Mouse (Mus musculus): ENCODE measurements around the gene Nup133. TPM values are rescaled to one million over a fixed set of nuclear protein-coding genes. Genes with fewer than 3 reads are reported as not detected.

Gene Nup133
- polyA plus RNA-seq, 1 experiment from 2014 or later, result 22.3 TPM

GRCm38 (mm10) chr8:123857361-123857760 lies 91.7 kb downstream of the Nup133 start:
- peaks cover 19% of the 10 kb centered on the region for H3K27me3 ChIP-seq
- no peaks in the 10 kb centered on the region for H3K9me3 ChIP-seq
- WGBS, result 70% methylated on average over 3 of the region's 3 CpGs
- ATAC-seq (ENCODE audit: low read depth), result no peak
- no peaks in the 10 kb centered on the region for H3K36me3 ChIP-seq
- no peak overlapping the region for H3K27ac ChIP-seq (replicated peaks)
- peak overlapping the region; percentile 89 for H3K4me2 ChIP-seq
- peaks cover 12% of the 10 kb centered on the region for H3K4me1 ChIP-seq (replicated peaks)
- no peak overlapping the region for H3K9ac ChIP-seq
- no peak overlapping the region for H3K4me3 ChIP-seq

DNA sequence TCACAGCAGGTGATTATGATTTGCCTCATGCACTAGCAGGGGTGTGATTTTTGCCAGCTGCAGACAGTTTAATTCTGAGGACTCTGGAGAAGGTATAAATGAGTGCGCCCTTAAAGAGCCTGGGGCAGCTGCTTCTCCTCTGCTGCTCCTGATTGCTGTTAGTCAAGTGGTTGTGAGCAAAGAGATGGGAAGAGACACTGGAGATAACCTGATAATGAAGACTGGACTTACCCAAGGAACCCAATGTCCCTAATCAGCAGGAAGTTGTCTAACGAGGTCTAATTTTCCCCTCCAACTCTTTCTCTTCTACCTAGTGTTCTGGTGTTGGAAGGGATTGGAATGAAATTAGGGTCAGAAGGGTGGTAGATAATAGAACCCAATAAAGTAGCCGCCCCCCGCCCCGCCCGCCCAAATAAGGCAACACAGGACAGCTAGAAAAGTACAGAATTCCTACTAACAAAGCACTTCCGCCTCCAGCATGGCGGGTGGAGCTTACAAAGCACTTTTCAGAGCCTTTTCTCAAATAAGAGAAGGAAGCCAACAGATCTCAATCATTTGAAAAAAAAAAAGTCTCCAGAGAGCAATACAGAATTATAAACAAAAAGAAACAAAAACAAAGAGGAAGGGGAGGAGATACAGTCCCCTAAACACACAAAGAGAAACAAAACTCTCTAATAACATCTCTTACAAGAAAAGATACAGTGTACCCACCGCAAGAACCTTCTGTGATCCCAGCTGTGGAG lies 94.2 kb downstream of the Nup133 start:
- no peak for ATAC-seq (ENCODE audit: low read depth)
- Histone ChIP-seq H3K27me3 (no peaks in the 10 kb centered on the region), H3K27ac (replicated peaks) (no peak overlapping the region), H3K9ac (no peak overlapping the region), H3K9me3 (no peaks in the 10 kb centered on the region), H3K4me2 (no peak overlapping the region), H3K4me1 (replicated peaks) (peaks cover 12% of the 10 kb centered on the region), H3K4me3 (no peak overlapping the region), H3K36me3 (no peaks in the 10 kb centered on the region)
- 82% methylated on average over 9 of the region's 9 CpGs for WGBS

GRCm38 (mm10) chr8:123854252-123854651 lies 94.8 kb downstream of the Nup133 start:
- ATAC-seq (ENCODE audit: low read depth), result no peak
- WGBS, result 94% methylated on average over 1 of the region's 1 CpGs
- Histone ChIP-seq H3K4me1 (replicated peaks) (peaks cover 12% of the 10 kb centered on the region), H3K4me3 (no peak overlapping the region), H3K27ac (replicated peaks) (no peak overlapping the region), H3K9me3 (no peaks in the 10 kb centered on the region), H3K36me3 (no peaks in the 10 kb centered on the region), H3K4me2 (no peak overlapping the region), H3K27me3 (no peaks in the 10 kb centered on the region), H3K9ac (no peak overlapping the region)

DNA sequence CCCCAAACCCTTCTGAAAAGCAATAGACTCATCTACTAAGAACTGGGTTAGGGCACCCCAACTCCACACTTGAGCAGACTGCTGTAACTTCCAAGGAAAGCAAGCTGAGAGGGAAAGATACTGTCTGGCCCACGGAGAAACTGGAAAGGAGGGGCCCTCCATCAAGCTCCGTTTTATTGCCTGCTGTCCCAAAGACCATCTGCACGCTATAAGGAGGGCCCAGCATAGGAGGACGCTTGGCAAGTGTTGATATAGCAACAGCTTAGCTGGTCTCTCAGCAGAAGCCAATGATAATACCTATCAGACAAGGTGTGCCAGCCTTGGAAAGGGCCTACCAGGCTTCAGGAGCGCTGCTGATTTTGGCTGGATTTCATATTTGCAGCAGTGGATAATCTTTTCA lies 97.5 kb downstream of the Nup133 start:
- Histone ChIP-seq H3K27ac (replicated peaks) (no peak overlapping the region), H3K4me2 (no peak overlapping the region), H3K27me3 (no peaks in the 10 kb centered on the region), H3K9ac (no peak overlapping the region), H3K36me3 (no peaks in the 10 kb centered on the region), H3K4me1 (replicated peaks) (no peaks in the 10 kb centered on the region), H3K4me3 (no peak overlapping the region), H3K9me3 (no peaks in the 10 kb centered on the region)
- WGBS, result 35% methylated on average over 5 of the region's 5 CpGs
- ATAC-seq (ENCODE audit: low read depth), result no peak

- no peak for ATAC-seq (ENCODE audit: low read depth)
- H3K9ac ChIP-seq, result no peak overlapping the region
- 88% methylated on average over 4 of the region's 4 CpGs for WGBS
- no peak overlapping the region for H3K4me2 ChIP-seq
- no peak overlapping the region for H3K4me3 ChIP-seq
- no peaks in the 10 kb centered on the region for H3K27me3 ChIP-seq
- H3K4me1 ChIP-seq (replicated peaks), result no peaks in the 10 kb centered on the region
- no peaks in the 10 kb centered on the region for H3K9me3 ChIP-seq
- no peaks in the 10 kb centered on the region for H3K36me3 ChIP-seq
- H3K27ac ChIP-seq (replicated peaks), result no peak overlapping the region
Observed at GRCm38 (mm10) chr8:123849352-123849751, 99.7 kb downstream of the Nup133 start.

- WGBS, result 66% methylated on average over 3 of the region's 3 CpGs
- Histone ChIP-seq H3K4me1 (replicated peaks) (no peaks in the 10 kb centered on the region), H3K4me3 (no peak overlapping the region), H3K9ac (no peak overlapping the region), H3K27me3 (no peaks in the 10 kb centered on the region), H3K27ac (replicated peaks) (no peak overlapping the region), H3K9me3 (no peaks in the 10 kb centered on the region), H3K4me2 (no peak overlapping the region), H3K36me3 (no peaks in the 10 kb centered on the region)
- ATAC-seq (ENCODE audit: low read depth), result no peak
Observed at GRCm38 (mm10) chr8:123847546-123847945, 101.5 kb downstream of the Nup133 start.

Other genes with a start within 250 kb of the Nup133 start
- 78.6 and 89.6 TPM in 2 replicates for gene Rab4a, start 143.3 kb downstream of the Nup133 start, polyA plus RNA-seq (2015; fragmentation: Nextera tagmentation; extraction: Ambion mirVana)
- gene Ccsap, start 89.1 kb downstream of the Nup133 start, polyA plus RNA-seq (2015; fragmentation: Nextera tagmentation; extraction: Ambion mirVana), result 4.5 and 4.6 TPM in 2 replicates
- gene Acta1, start 54.5 kb downstream of the Nup133 start, polyA plus RNA-seq (2015; fragmentation: Nextera tagmentation; extraction: Ambion mirVana), result 26.0 and 60.5 TPM in 2 replicates
- gene Abcb10, start 33.9 kb upstream of the Nup133 start, polyA plus RNA-seq (2015; fragmentation: Nextera tagmentation; extraction: Ambion mirVana), result 12.4 and 13.4 TPM in 2 replicates
- gene Taf5l, start 72.1 kb upstream of the Nup133 start, polyA plus RNA-seq (2015; fragmentation: Nextera tagmentation; extraction: Ambion mirVana), result 24.1 and 27.3 TPM in 2 replicates
- gene Urb2, start 72.2 kb upstream of the Nup133 start, polyA plus RNA-seq (2015; fragmentation: Nextera tagmentation; extraction: Ambion mirVana), result 3.6 and 3.8 TPM in 2 replicates